Mouse (Mus musculus): Measurements from ENCODE around the gene Csnk1e.

GRCm38 (mm10) chr15:79413802-79414201 lies 41.6 kb downstream of the Csnk1e start:
- TF ChIP-seq CTCF (IDR thresholded peaks at IDR 0.05; ENCODE audit: borderline replicate concordance, insufficient read depth, low read length), result no peak
- no peak for TF ChIP-seq POLR2A (IDR thresholded peaks at IDR 0.05; ENCODE audit: low read depth, low read length)

Data from embryonic fibroblast, embryonic 13.5 days (primary cell).